Mouse (Mus musculus) cerebellum, adult 2 months (tissue): ENCODE data around the gene Amigo2. TPM values are rescaled to one million over a fixed set of nuclear protein-coding genes. Genes with fewer than 3 reads are reported as not detected.
"Not testable (repeated sequence)": the region's sequence is repeated elsewhere in the genome, so short reads cannot be mapped to it uniquely, and the experiment has no call there.

ENCODE experiments used
- DNase-seq, 2 experiments: peaks; one replicate each; pipeline ENCODE4 v3.0.0; 2021
- H3K27ac ChIP-seq: fragments of 200-500 bp; 2 replicates; pipeline ENCODE4 v1.5.1; 2012; ENCODE audit warnings: low read length, control low read depth, inconsistent platforms; ENCODE audit not compliant: insufficient read depth
- H3K27me3 ChIP-seq: fragments of 200-500 bp; 2 replicates; pipeline ENCODE4 v1.6.1; 2012; ENCODE audit warnings: inconsistent platforms, mild to moderate bottlenecking, low read length, moderate library complexity; ENCODE audit not compliant: control insufficient read depth, insufficient read depth
- H3K4me1 ChIP-seq: fragments of 200-500 bp; 2 replicates; pipeline ENCODE4 v1.6.1; 2011; ENCODE audit warnings: low read length; ENCODE audit not compliant: control insufficient read depth, insufficient read depth
- H3K4me3 ChIP-seq: fragments of 200-500 bp; replicated peaks from 2 replicates; pipeline ENCODE3; 2011; ENCODE audit warnings: mild to moderate bottlenecking, low read depth, low read length, control low read depth; ENCODE audit not compliant: insufficient read depth
- CTCF ChIP-seq: fragments of 200-500 bp; IDR thresholded peaks from 2 replicates; pipeline ENCODE4 v1.5.1; 2011; ENCODE audit warnings: low read depth, mild to moderate bottlenecking, control low read depth, low read length, moderate library complexity, borderline replicate concordance; ENCODE audit not compliant: insufficient read depth
- POLR2A ChIP-seq: fragments of 200-500 bp; IDR thresholded peaks from 2 replicates; pipeline ENCODE4 v1.6.1; 2011; ENCODE audit warnings: low read length, control low read depth, borderline replicate concordance; ENCODE audit not compliant: insufficient read depth
- WGBS: fragments of 180-500 bp; shearing (Covaris S2); methylation state at CpG from one replicate; pipeline ENCODE4 v1.1.7; 2018; 5-methylcytosine and 5-hydroxymethylcytosine counted together
- polyA plus RNA-seq: library from polyadenylated mRNA; depleted of rRNA; stranded (reverse); fragments of >200 nt; gene quantifications from 2 replicates; pipeline ENCODE4 v1.2.3, GENCODE M21; 2012

Gene Amigo2
- polyA plus RNA-seq, 1 experiment, result 6.1 TPM

GRCm38 (mm10) chr15:97224003-97224402, 23.1 kb downstream of the Amigo2 start:
- Histone ChIP-seq H3K4me1 (no peaks in the 10 kb centered on the region), H3K4me3 (no peak overlapping the region), H3K27me3 (no peaks in the 10 kb centered on the region), H3K27ac (no peak overlapping the region)
- TF ChIP-seq CTCF, result no peak
- TF ChIP-seq POLR2A, result no peak
- 56% methylated on average over 8 of the region's 8 CpGs for WGBS
- no peak for DNase-seq

- 90% methylated on average over 10 of the region's 10 CpGs for WGBS
- DNase-seq, result no peak
- no peak overlapping the region for H3K4me3 ChIP-seq
These were observed 23.7 kb downstream of the Amigo2 start for GRCm38 (mm10) chr15:97223431-97223830.

DNA sequence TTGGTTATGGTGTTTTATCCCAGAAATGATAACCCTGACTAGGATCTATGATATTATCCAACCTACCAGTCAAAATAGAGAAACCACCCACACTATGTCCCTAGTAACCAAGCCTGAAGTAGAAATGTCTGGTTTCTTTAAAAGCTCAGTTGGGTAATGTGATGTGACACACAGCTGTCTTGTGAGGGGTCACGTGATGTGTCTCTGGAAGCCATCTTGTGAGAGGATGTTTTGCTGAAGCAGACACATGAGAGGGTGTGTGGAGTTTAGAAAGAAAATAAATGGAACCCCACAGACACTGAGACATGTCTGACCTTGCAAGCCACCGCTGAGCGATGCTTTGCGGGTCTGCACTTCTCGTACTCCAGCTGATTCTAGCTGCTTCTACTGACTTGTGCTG, 30.2 kb downstream of the Amigo2 start:
- DNase-seq, result no peak
- H3K27me3 ChIP-seq, result no peaks in the 10 kb centered on the region
- TF ChIP-seq CTCF (no peak), POLR2A (no peak)
- WGBS, result 98% methylated on average over 5 of the region's 5 CpGs
- no peak overlapping the region for H3K4me3 ChIP-seq
- H3K4me1 ChIP-seq, result no peaks in the 10 kb centered on the region
- no peak overlapping the region for H3K27ac ChIP-seq

More at GRCm38 (mm10) chr15:97223431-97223830, 23.7 kb downstream of the Amigo2 start:
- Histone ChIP-seq H3K27ac (no peak overlapping the region), H3K27me3 (no peaks in the 10 kb centered on the region), H3K4me1 (no peaks in the 10 kb centered on the region)
- TF ChIP-seq CTCF (no peak), POLR2A (no peak)

DNA sequence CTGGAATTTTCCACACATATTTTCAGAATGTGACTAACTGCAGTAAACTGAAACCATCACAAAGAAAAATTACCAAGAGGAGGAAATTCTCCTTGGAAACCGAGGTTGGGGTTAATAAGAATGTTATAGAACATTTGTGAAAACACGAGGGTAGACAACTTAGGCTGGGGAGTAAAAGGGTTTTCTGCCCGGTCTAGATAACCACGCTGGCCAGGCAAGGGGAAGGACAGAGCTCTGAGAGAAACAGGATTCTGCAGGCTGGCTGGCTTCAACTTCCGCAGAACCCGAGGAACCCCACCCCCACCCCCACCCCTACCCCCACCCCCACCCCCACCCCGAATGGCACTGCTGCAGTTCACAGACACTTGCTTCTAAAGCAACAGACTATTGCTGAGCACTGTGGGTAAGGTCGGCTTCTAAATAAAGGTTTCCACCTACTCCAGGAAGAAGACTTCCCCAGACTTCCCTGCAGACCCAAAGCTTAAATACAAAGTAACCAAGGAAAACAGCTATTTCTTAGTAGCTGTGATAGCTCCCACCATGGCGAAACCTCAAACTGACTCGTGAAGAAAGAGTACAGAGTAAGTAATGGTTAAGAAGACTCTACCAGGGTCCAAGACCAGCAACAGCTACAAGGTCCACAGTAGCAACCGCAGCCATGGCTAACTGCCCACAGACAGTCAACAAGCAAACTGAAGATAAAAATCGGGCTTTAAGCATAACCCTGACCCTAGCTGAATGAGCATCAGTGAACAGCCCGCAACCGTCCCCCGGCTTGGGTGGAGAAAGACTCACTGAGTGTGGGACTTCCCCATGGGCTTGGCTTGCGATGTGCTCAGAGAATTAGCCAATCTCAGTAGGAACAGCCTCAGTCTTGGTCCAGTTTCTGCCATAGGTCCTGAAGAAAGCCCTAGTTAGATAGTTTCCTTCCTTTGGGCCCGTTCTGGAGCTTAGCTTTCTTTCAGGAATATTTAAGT, 34.3 kb downstream of the Amigo2 start:
- no peak for DNase-seq
- TF ChIP-seq CTCF (no peak), POLR2A (no peak)
- 80% methylated on average over 17 of the region's 17 CpGs for WGBS
- Histone ChIP-seq H3K4me1 (no peaks in the 10 kb centered on the region), H3K27me3 (no peaks in the 10 kb centered on the region), H3K4me3 (no peak overlapping the region), H3K27ac (no peak overlapping the region)

GRCm38 (mm10) chr15:97209754-97210153, 37.3 kb downstream of the Amigo2 start:
- H3K27ac ChIP-seq, H3K4me3 ChIP-seq, H3K27me3 ChIP-seq, DNase-seq, H3K4me1 ChIP-seq: not testable (repeated sequence)
- 85% methylated on average over 3 of the region's 3 CpGs for WGBS

DNA sequence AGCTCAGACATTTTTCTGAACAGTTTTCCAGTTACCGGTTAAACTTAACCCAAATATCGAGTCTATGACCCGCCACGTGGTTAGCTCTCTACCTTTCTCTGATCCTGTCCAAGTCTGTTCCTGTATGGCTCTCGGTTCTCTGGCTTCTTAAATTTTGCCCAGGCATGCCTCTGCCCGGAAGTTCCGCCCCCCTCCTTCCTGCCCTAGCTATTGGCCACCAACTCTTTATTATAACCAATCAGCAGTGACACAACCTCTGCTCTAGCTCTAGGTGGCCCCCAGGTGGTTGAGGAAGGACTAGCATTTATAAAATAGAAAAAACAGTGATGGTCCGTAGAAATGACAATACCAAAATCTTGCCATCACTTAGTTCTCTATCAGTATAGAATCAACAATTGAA, 40.6 kb downstream of the Amigo2 start:
- TF ChIP-seq POLR2A, result no peak
- no peak for TF ChIP-seq CTCF
- no peak for DNase-seq
- Histone ChIP-seq H3K27me3 (no peaks in the 10 kb centered on the region), H3K4me1 (no peaks in the 10 kb centered on the region), H3K27ac (no peak overlapping the region), H3K4me3 (no peak overlapping the region)
- 95% methylated on average over 8 of the region's 8 CpGs for WGBS

DNA sequence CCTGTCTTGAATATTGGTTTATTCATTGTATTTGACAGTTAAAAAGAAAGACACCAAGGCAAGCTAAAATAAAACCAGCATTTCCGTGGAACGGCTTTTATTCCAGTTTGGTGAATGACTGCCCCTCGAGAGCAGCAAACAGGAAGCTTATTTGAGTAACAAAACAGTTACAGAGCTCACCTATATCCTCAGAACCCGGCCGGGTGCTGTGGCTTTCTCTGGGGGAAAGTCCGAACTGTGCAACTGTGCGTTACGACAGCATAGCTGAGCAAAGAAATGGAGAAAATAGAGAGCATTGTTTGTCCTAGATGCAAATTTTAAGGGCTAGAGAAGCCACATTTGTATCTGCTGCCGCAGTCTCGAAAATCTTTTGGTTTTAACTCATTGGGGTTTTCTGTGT, 41.3 kb downstream of the Amigo2 start:
- WGBS, result 86% methylated on average over 10 of the region's 10 CpGs
- no peak for TF ChIP-seq CTCF
- no peak for TF ChIP-seq POLR2A
- Histone ChIP-seq H3K27ac (no peak overlapping the region), H3K4me3 (no peak overlapping the region), H3K27me3 (no peaks in the 10 kb centered on the region), H3K4me1 (no peaks in the 10 kb centered on the region)
- no peak for DNase-seq

- no peak overlapping the region for H3K4me3 ChIP-seq
- WGBS, result 76% methylated on average over 3 of the region's 3 CpGs
These were observed 42.2 kb downstream of the Amigo2 start for GRCm38 (mm10) chr15:97204889-97205288.

More at GRCm38 (mm10) chr15:97204889-97205288, 42.2 kb downstream of the Amigo2 start:
- no peak for TF ChIP-seq CTCF
- no peak overlapping the region for H3K27ac ChIP-seq
- DNase-seq, result no peak
- H3K4me1 ChIP-seq, result no peaks in the 10 kb centered on the region
- H3K27me3 ChIP-seq, result no peaks in the 10 kb centered on the region
